Mouse (Mus musculus): ENCODE data around the gene Psd. TPM values are rescaled to one million over a fixed set of nuclear protein-coding genes. Genes with fewer than 3 reads are reported as not detected.

Psd gene
- total RNA-seq, 2 experiments from 2014 or later: 0.36 TPM; not detected in 1

- no peak for ATAC-seq (ENCODE audit: poor library complexity, severe bottlenecking)
Observed at GRCm38 (mm10) chr19:46282081-46282849, 44.7 kb downstream of the Psd start.

GRCm38 (mm10) chr19:46275307-46275706, 51.6 kb downstream of the Psd start:
- no peak for ATAC-seq (ENCODE audit: poor library complexity, severe bottlenecking)

GRCm38 (mm10) chr19:46264762-46265161, 62.2 kb downstream of the Psd start:
- ATAC-seq (ENCODE audit: poor library complexity, severe bottlenecking): no peak

Other genes starting within 250 kb of the Psd start
- gene Elovl3, start 195.3 kb downstream of the Psd start, total RNA-seq (2015): not detected in 2 replicates
- not detected in 2 replicates for gene Elovl3, start 195.3 kb downstream of the Psd start, total RNA-seq (2017)
- not detected in 2 replicates for gene Pitx3, start 178.8 kb downstream of the Psd start, total RNA-seq (2015)
- not detected in 2 replicates for gene Pitx3, start 178.8 kb downstream of the Psd start, total RNA-seq (2017)
- 28.2 and 36.0 TPM in 2 replicates for gene Gbf1, start 174.6 kb downstream of the Psd start, total RNA-seq (2015)
- gene Gbf1, start 174.6 kb downstream of the Psd start, total RNA-seq (2017): 27.0 and 38.8 TPM in 2 replicates
- 8.1 and 10.0 TPM in 2 replicates for gene Nfkb2, start 22.8 kb downstream of the Psd start, total RNA-seq (2015)
- 14.6 and 20.3 TPM in 2 replicates for gene Nfkb2, start 22.8 kb downstream of the Psd start, total RNA-seq (2017)
- 1.9 and 2.1 TPM in 2 replicates for gene Fbxl15, start 1.0 kb upstream of the Psd start, total RNA-seq (2015)
- gene Fbxl15, start 1.0 kb upstream of the Psd start, total RNA-seq (2017): 1.3 and 1.8 TPM in 2 replicates
- gene Cuedc2, start 11.5 kb upstream of the Psd start, total RNA-seq (2015): 31.3 and 33.1 TPM in 2 replicates
- 108 and 114 TPM in 2 replicates for gene Cuedc2, start 11.5 kb upstream of the Psd start, total RNA-seq (2017)
- gene Mfsd13a, start 14.0 kb upstream of the Psd start, total RNA-seq (2015): 17.2 and 18.1 TPM in 2 replicates
- gene Mfsd13a, start 14.0 kb upstream of the Psd start, total RNA-seq (2017): 8.1 and 11.7 TPM in 2 replicates
- gene 2310034G01Rik, start 23.1 kb upstream of the Psd start, total RNA-seq (2015): 0.18 TPM in 1 of 2 replicates, not detected in the other
- gene 2310034G01Rik, start 23.1 kb upstream of the Psd start, total RNA-seq (2017): 0.48 and 0.53 TPM in 2 replicates
- 52.7 and 59.6 TPM in 2 replicates for gene Actr1a, start 68.6 kb upstream of the Psd start, total RNA-seq (2015)
- 98.0 and 106 TPM in 2 replicates for gene Actr1a, start 68.6 kb upstream of the Psd start, total RNA-seq (2017)
- 6.4 and 6.9 TPM in 2 replicates for gene Sufu, start 69.7 kb upstream of the Psd start, total RNA-seq (2015)
- 3.0 and 5.5 TPM in 2 replicates for gene Sufu, start 69.7 kb upstream of the Psd start, total RNA-seq (2017)
- gene Trim8, start 174.5 kb upstream of the Psd start, total RNA-seq (2015): 14.1 and 18.2 TPM in 2 replicates
- gene Trim8, start 174.5 kb upstream of the Psd start, total RNA-seq (2017): 18.0 and 20.1 TPM in 2 replicates
- 13.5 and 15.7 TPM in 2 replicates for gene Arl3, start 246.0 kb upstream of the Psd start, total RNA-seq (2015)
- gene Arl3, start 246.0 kb upstream of the Psd start, total RNA-seq (2017): 13.2 and 21.6 TPM in 2 replicates
- gene Sfxn2, start 246.2 kb upstream of the Psd start, total RNA-seq (2015): 5.2 and 6.6 TPM in 2 replicates
- gene Sfxn2, start 246.2 kb upstream of the Psd start, total RNA-seq (2017): 7.7 and 9.6 TPM in 2 replicates

All from megakaryocyte, adult 5-6 weeks (primary cell).